Mouse (Mus musculus) liver, adult 2 months (tissue): ENCODE measurements around the gene Higd2a. TPM values are rescaled to one million over a fixed set of nuclear protein-coding genes. Genes with fewer than 3 reads are reported as not detected.
A peak's percentile ranks its signal among the peaks of the same experiment; 100 is the strongest.

Experiments used
- DNase-seq: peaks from one replicate; pipeline ENCODE4 v3.0.0-alpha.2; 2011; ENCODE audit warnings: low read depth, low spot score; ENCODE audit errors: extremely low read depth
- H3K27ac ChIP-seq: fragments of 200-500 bp; replicated peaks from 2 replicates; pipeline ENCODE4 v1.5.1; 2012; ENCODE audit warnings: low read depth, mild to moderate bottlenecking, control low read depth, inconsistent platforms, low read length; ENCODE audit not compliant: insufficient read depth
- H3K27me3 ChIP-seq: fragments of 200-500 bp; 2 replicates; pipeline ENCODE4 v1.6.1; 2012; ENCODE audit warnings: mild to moderate bottlenecking, moderate library complexity, low read length, inconsistent platforms; ENCODE audit not compliant: control insufficient read depth, insufficient read depth
- H3K36me3 ChIP-seq: fragments of 200-500 bp; 2 replicates; pipeline ENCODE4 v1.6.1; 2012; ENCODE audit warnings: low read length, inconsistent platforms; ENCODE audit not compliant: control insufficient read depth, insufficient read depth
- H3K4me1 ChIP-seq: fragments of 200-500 bp; 2 replicates; pipeline ENCODE4 v1.6.1; 2011; ENCODE audit warnings: low read length; ENCODE audit not compliant: control insufficient read depth, insufficient read depth
- H3K4me3 ChIP-seq: fragments of 200-500 bp; 2 replicates; pipeline ENCODE4 v1.5.1; 2011; ENCODE audit warnings: low read depth, mild to moderate bottlenecking, control low read depth, low read length, moderate library complexity; ENCODE audit not compliant: insufficient read depth
- H3K79me2 ChIP-seq: fragments of 200-500 bp; 2 replicates; pipeline ENCODE4 v1.6.1; 2012; ENCODE audit warnings: inconsistent platforms, mild to moderate bottlenecking, low read length, moderate library complexity; ENCODE audit not compliant: control insufficient read depth, insufficient read depth
- H3K9ac ChIP-seq: fragments of 200-500 bp; 2 replicates; pipeline ENCODE4 v1.6.1; 2012; ENCODE audit warnings: low read depth, mild to moderate bottlenecking, control low read depth, inconsistent platforms, low read length
- CTCF ChIP-seq: fragments of 200-500 bp; IDR thresholded peaks from 2 replicates; pipeline ENCODE4 v1.5.1; 2011; ENCODE audit warnings: low read depth, low read length, control low read depth
- POLR2A ChIP-seq: fragments of 200-500 bp; IDR thresholded peaks from 2 replicates; pipeline ENCODE4 v1.6.1; 2011; ENCODE audit warnings: low read length, control low read depth; ENCODE audit not compliant: insufficient read depth; ENCODE audit errors: extremely low read depth
- WGBS: fragments of 180-500 bp; shearing (Covaris S2); methylation state at CpG from one replicate; pipeline ENCODE4 v1.1.7; 2018; 5-methylcytosine and 5-hydroxymethylcytosine counted together
- polyA plus RNA-seq: library from polyadenylated mRNA; depleted of rRNA; stranded (reverse); fragments of >200 nt; gene quantifications from 2 replicates; pipeline ENCODE4 v1.2.3, GENCODE M21; 2012
- total RNA-seq: library from RNA; depleted of rRNA; stranded (reverse); fragments of >200 nt; gene quantifications from 2 replicates; pipeline ENCODE4 v1.2.3, GENCODE M21; 2014

The Higd2a gene
- total and polyA plus RNA-seq, 2 experiments = 51.1 to 98.7 TPM

DNA sequence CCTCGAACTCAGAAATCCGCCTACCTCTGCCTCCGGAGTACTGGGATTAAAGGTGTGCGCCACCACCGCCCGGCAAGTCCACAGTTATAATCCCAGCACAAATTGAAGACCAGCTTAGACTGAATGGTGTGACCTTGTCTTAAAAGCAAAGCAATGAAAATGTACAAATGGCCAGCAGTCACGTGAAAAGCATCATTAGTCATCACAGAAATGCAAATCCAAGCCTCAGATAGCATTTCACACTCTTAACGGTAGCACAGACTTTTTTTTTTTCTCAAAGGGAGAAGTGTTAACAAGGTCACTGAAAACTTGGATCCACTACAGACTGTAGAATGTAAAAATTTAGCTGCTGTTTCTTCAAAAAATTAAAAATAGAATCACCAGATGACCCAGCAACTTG, 26.3 kb downstream of the Higd2a start:
- Histone ChIP-seq H3K9ac (no peak overlapping the region), H3K79me2 (no peaks in the 10 kb centered on the region), H3K27me3 (no peaks in the 10 kb centered on the region), H3K36me3 (no peaks in the 10 kb centered on the region), H3K4me3 (no peak overlapping the region), H3K4me1 (no peaks in the 10 kb centered on the region; the same call in 1 of the 2 replicates), H3K27ac (no peak overlapping the region)
- no peak for DNase-seq
- TF ChIP-seq CTCF (no peak), POLR2A (no peak)
- WGBS = 85% methylated on average over 8 of the region's 8 CpGs

DNA sequence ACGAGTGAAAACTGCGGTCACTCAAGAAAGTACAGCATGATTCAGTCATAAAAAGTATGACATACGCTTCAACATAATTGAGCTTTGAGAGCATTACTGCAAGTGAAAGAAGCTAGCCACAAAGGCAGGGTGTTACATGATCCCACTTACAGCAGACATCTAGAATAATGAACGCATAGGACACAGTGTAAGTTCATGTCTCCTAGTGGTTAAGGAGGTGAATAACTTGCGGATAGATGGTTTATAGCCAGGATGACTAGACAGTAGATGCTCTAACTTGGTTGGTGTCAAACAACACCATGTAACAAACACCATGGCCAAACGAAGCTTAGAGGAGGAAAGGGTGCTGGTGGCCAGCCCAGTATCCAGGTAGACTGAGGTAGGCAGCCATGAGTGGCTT, 27.0 kb downstream of the Higd2a start:
- Histone ChIP-seq H3K4me3 (no peak overlapping the region), H3K27ac (no peak overlapping the region), H3K4me1 (no peaks in the 10 kb centered on the region; the same call in 1 of the 2 replicates), H3K27me3 (no peaks in the 10 kb centered on the region), H3K36me3 (no peaks in the 10 kb centered on the region), H3K79me2 (peaks cover 4% of the 10 kb centered on the region), H3K9ac (no peak overlapping the region)
- DNase-seq = no peak
- WGBS = 68% methylated on average over 6 of the region's 6 CpGs
- TF ChIP-seq CTCF (no peak), POLR2A (no peak)

DNA sequence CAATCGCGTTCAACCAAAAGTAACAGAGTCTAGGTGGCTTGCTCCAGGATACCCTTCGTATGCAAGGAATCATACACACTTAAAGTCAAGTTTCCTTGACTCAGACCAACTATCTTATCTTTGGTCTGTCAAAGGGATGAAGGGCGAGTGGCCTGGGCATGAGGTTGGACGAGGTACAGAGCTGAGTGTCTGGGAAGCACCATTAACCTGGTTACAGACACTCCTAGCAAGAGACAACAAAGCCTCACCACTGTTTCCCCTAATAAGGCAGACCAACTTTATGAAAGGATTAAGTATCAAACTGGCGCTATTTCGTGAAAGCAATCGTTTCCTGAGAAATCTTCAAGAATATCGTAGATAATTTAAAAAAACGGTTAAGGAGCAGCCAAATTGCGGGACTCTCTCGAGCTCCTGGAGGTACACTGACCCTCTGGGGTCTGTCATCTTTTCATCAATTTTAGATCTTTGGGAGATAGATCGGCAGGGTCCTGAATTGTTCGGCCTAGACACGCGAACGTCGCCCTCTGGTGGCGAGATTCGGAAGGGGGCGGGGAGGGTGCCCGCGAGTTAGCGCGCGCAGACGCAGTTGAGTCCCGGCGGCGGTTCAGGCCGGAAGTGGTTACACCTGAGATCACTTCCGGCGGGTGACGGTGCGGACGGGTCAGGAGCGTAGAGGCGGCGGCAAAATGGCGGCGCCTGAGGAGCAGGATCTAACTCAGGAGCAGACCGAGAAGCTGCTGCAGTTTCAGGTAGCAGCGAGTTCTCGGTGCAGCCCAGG, 31.3 kb downstream of the Higd2a start, which contains the start of gene Faf2:
Gene Faf2 (plus strand): TSS at position 630 of the 778 bp plus-strand sequence.
- peaks cover 11% of the 10 kb centered on the region for H3K4me1 ChIP-seq
- peak within 1 kb of the TSS; percentile 97 for H3K9ac ChIP-seq
- TF ChIP-seq CTCF (peak; percentile 88), POLR2A (peak; percentile 83)
- H3K4me3 ChIP-seq = peak within 1 kb of the TSS; percentile 95
- no peaks in the 10 kb centered on the region for H3K27me3 ChIP-seq
- WGBS = 14% methylated on average over 44 of the region's 44 CpGs
- H3K36me3 ChIP-seq = no peaks in the 10 kb centered on the region
- DNase-seq = peak; percentile 69
- peak within 1 kb of the TSS; percentile 88 for H3K27ac ChIP-seq
- H3K79me2 ChIP-seq = peaks cover 30% of the 10 kb centered on the region

DNA sequence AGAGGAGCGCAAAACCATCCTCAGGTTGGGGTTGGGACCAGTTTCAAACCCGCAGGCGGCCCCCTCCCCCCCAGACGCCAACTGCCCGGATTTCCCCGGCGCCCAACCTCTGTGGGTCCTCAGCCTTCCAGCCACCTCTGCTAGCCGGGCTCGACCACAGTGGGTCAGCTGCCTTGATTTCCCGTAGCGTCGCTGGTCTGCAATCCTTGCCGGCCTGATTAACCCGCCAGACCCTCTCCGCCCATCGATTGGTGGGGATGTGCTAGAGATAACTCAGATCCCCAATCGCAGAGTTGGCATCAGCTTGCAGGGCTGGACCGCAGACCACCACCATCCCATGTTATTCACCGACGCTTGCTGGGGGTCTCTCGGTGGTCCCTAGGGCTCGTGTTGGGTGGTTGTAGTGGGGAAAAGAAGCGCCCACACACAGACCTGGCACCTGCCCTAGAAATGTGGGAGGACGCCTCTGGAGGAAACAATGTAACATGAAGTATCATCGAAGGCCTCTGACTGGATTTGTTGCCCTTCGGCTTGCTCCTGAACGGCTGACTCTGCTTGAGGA, 32.0 kb downstream of the Higd2a start:
- TF ChIP-seq CTCF (no peak), POLR2A (no peak)
- H3K79me2 ChIP-seq = peaks cover 37% of the 10 kb centered on the region
- H3K36me3 ChIP-seq = no peaks in the 10 kb centered on the region
- H3K4me3 ChIP-seq = peak overlapping the region; percentile 95
- no peak for DNase-seq
- WGBS = under 1% methylated on average over 25 of the region's 27 CpGs
- H3K4me1 ChIP-seq = peaks cover 13% of the 10 kb centered on the region
- H3K27me3 ChIP-seq = no peaks in the 10 kb centered on the region
- peak overlapping the region; percentile 88 for H3K27ac ChIP-seq
- peak overlapping the region; percentile 97 for H3K9ac ChIP-seq

DNA sequence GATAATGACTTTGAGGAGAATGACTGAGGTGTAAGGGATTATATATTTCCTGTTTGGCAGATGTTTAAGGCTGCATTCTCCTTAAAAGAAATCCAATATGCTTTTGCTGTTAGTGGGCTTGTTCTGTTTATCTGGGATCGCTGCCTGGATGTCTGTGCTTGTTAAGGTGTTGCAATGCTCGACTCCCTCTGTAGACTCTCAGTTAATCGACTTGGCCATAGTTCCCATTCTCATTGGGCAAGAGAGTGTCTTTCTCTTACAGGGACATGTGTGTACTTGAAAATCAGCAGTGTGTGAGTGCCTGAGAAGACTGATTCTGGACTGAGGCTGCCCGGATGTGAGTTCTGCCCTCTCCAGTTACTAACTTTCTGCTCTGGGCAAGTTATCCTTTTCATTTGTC, 39.1 kb downstream of the Higd2a start:
- 26% methylated on average over 4 of the region's 4 CpGs for WGBS
- Histone ChIP-seq H3K9ac (no peak overlapping the region; the same call in 1 of the 2 replicates), H3K27me3 (no peaks in the 10 kb centered on the region), H3K4me3 (no peak overlapping the region), H3K27ac (peak overlapping the region; percentile 84), H3K36me3 (peaks cover 4% of the 10 kb centered on the region; the same call in 1 of the 2 replicates), H3K4me1 (peaks cover 30% of the 10 kb centered on the region), H3K79me2 (peaks cover 40% of the 10 kb centered on the region)
- DNase-seq = peak; percentile 99
- TF ChIP-seq POLR2A = no peak
- no peak for TF ChIP-seq CTCF
